Mouse (Mus musculus): ENCODE results near the gene Mrtfa. TPM values are rescaled to one million over a fixed set of nuclear protein-coding genes. Genes with fewer than 3 reads are reported as not detected.
A peak's percentile ranks its signal among the peaks of the same experiment; 100 is the strongest.

Mrtfa gene
- total RNA-seq, 2 experiments from 2014 or later = 17.5 to 17.7 TPM

GRCm38 (mm10) chr15:80997077-80997476, 193.5 kb downstream of the Mrtfa start:
- no peak for DNase-seq (ENCODE audit: low spot score)

- DNase-seq (ENCODE audit: low spot score) = no peak
Measured at GRCm38 (mm10) chr15:80996090-80996835, 194.3 kb downstream of the Mrtfa start.

GRCm38 (mm10) chr15:80994959-80995358, 195.6 kb downstream of the Mrtfa start:
- no peak for DNase-seq (ENCODE audit: low spot score)

GRCm38 (mm10) chr15:80989712-80990111, 200.8 kb downstream of the Mrtfa start:
- DNase-seq (ENCODE audit: low spot score) = no peak

GRCm38 (mm10) chr15:80988331-80988730, 202.2 kb downstream of the Mrtfa start:
- DNase-seq (ENCODE audit: low spot score) = no peak

- no peak for DNase-seq (ENCODE audit: low spot score)
Measured at GRCm38 (mm10) chr15:80983264-80983663, 207.3 kb downstream of the Mrtfa start.

GRCm38 (mm10) chr15:80981176-80981575, 209.4 kb downstream of the Mrtfa start:
- DNase-seq (ENCODE audit: low spot score) = no peak

- no peak for DNase-seq (ENCODE audit: low spot score)
Measured at GRCm38 (mm10) chr15:80979611-80980010, 210.9 kb downstream of the Mrtfa start.

- DNase-seq (ENCODE audit: low spot score) = peak; percentile 82
Measured at GRCm38 (mm10) chr15:80977620-80978334, 212.8 kb downstream of the Mrtfa start, which contains the start of gene Sgsm3. Gene Sgsm3, plus strand, starts transcription at chr15:80977765.

GRCm38 (mm10) chr15:80975666-80976065, 214.9 kb downstream of the Mrtfa start:
- DNase-seq (ENCODE audit: low spot score) = no peak

- DNase-seq (ENCODE audit: low spot score) = no peak
Measured at GRCm38 (mm10) chr15:80974311-80974710, 216.2 kb downstream of the Mrtfa start.

- no peak for DNase-seq (ENCODE audit: low spot score)
Measured at GRCm38 (mm10) chr15:80969371-80969770, 221.2 kb downstream of the Mrtfa start.

Other genes starting within 250 kb of the Mrtfa start
- 100 to 1,000 TPM; 159 to 170 TPM for gene Adsl, start 242.3 kb downstream of the Mrtfa start, total RNA-seq (2021)
- 10 to 100 TPM; 17.3 to 19.2 TPM for gene Sgsm3, start 213.0 kb downstream of the Mrtfa start, total RNA-seq (2021)
- gene Mchr1, start 44.7 kb upstream of the Mrtfa start, total RNA-seq (2021) = 1 to 10 TPM; 1.5 to 3.3 TPM
- gene Slc25a17, start 170.1 kb upstream of the Mrtfa start, total RNA-seq (2021) = 1 to 10 TPM; 6.7 TPM
- gene St13, start 209.3 kb upstream of the Mrtfa start, total RNA-seq (2021) = 100 to 1,000 TPM in 1 of 2 experiments, 10 to 100 TPM in 1; 98.2 to 126 TPM
- gene Xpnpep3, start 209.4 kb upstream of the Mrtfa start, total RNA-seq (2021) = 1 to 10 TPM; 6.5 to 6.6 TPM
- gene Dnajb7, start 217.5 kb upstream of the Mrtfa start, total RNA-seq (2021) = not detected